Mouse (Mus musculus) kidney, embryonic 16.5 days (tissue): ENCODE measurements around the gene Hspb6. TPM values are rescaled to one million over a fixed set of nuclear protein-coding genes. Genes with fewer than 3 reads are reported as not detected.

Experiments used
- ATAC-seq: fragments of 200-750 bp; cut with Nextera tagmentation; 2 replicates; pipeline ENCODE4 v1.8.0; 2017; ENCODE audit warnings: moderate TSS enrichment; ENCODE audit not compliant: low FRiP score, low TSS enrichment
- H3K27ac ChIP-seq: fragments of 300-500 bp; sonication (generic); 2 replicates; pipeline ENCODE4 v1.5.1; 2014; ENCODE audit warnings: low read length
- H3K27me3 ChIP-seq: fragments of 300-500 bp; sonication (generic); 2 replicates; pipeline ENCODE4 v1.6.1; 2014; ENCODE audit warnings: low read length, control low read depth, mixed read lengths; ENCODE audit not compliant: insufficient read depth
- H3K36me3 ChIP-seq: fragments of 300-500 bp; sonication (generic); 2 replicates; pipeline ENCODE4 v1.6.1; 2014; ENCODE audit warnings: low read length, control low read depth, mixed read lengths; ENCODE audit not compliant: insufficient read depth
- H3K4me1 ChIP-seq: fragments of 300-500 bp; sonication (generic); 2 replicates; pipeline ENCODE4 v1.6.1; 2014; ENCODE audit warnings: low read length, control low read depth, mixed read lengths; ENCODE audit not compliant: insufficient read depth
- H3K4me2 ChIP-seq: fragments of 300-500 bp; sonication (generic); replicated peaks from 2 replicates; pipeline ENCODE4 v1.6.1; 2014; ENCODE audit warnings: low read depth, low read length
- H3K4me3 ChIP-seq: fragments of 300-500 bp; sonication (generic); 2 replicates; pipeline ENCODE4 v1.5.1; 2014; ENCODE audit warnings: mild to moderate bottlenecking, low read length
- H3K9ac ChIP-seq: fragments of 300-500 bp; sonication (generic); replicated peaks from 2 replicates; pipeline ENCODE4 v1.6.1; 2014; ENCODE audit warnings: low read length
- H3K9me3 ChIP-seq: fragments of 300-500 bp; sonication (generic); 2 replicates; pipeline ENCODE4 v1.6.1; 2016; ENCODE audit warnings: low read length, control low read depth
- WGBS: fragments of 180-500 bp; shearing (Covaris S2); extraction: QIAGEN DNeasy Blood & Tissue Kit; methylation state at CpG from one replicate; pipeline ENCODE4 v1.1.7; 2014; 5-methylcytosine and 5-hydroxymethylcytosine counted together
- polyA plus RNA-seq: library from polyadenylated mRNA; unstranded; fragments of >200 nt; fragmentation: Nextera tagmentation; extraction: Ambion mirVana; gene quantifications from 2 replicates; pipeline ENCODE4 v1.2.1, GENCODE M21; 2015

Gene Hspb6
- polyA plus RNA-seq, 1 experiment from 2014 or later, result 20.6 TPM

DNA sequence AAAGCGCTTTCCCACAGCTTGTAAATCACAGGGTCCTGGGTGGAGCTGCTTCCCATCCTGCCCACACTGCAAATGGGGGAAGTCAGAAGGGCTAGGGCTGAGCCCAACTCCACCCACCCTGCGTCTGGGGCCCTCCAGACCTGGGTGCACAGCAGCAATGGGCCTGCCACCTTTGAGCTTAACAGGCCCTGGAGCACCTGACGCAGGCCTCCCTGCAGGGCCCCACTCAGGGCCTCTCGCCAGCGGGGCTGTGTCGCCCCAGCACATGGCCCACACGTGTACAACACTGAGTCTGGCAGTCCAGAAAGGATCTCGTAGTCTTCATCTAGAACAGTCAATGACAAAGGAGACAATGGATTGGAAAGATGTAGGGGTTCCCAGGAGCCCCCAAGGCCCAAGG is 28.0 kb downstream of the Hspb6 start:
- no peak overlapping the region for H3K27ac ChIP-seq
- 89% methylated on average over 8 of the region's 8 CpGs for WGBS
- peaks cover 97% of the 10 kb centered on the region for H3K36me3 ChIP-seq

GRCm38 (mm10) chr7:30581547-30581946 is 29.6 kb downstream of the Hspb6 start:
- H3K27me3 ChIP-seq, result no peaks in the 10 kb centered on the region
- no peak overlapping the region for H3K4me2 ChIP-seq
- peak; percentile 41; the same call in 1 of the 2 replicates for ATAC-seq
- H3K4me1 ChIP-seq, result peaks cover 3% of the 10 kb centered on the region; the same call in 1 of the 2 replicates
- 92% methylated on average over 16 of the region's 16 CpGs for WGBS
- H3K27ac ChIP-seq, result no peak overlapping the region
- no peaks in the 10 kb centered on the region for H3K9me3 ChIP-seq
- no peak overlapping the region for H3K4me3 ChIP-seq
- H3K9ac ChIP-seq, result no peak overlapping the region
- H3K36me3 ChIP-seq, result peaks cover 96% of the 10 kb centered on the region

More for the DNA sequence above, 28.0 kb downstream of the Hspb6 start:
- no peak for ATAC-seq
- Histone ChIP-seq H3K4me3 (no peak overlapping the region), H3K9ac (no peak overlapping the region), H3K9me3 (no peaks in the 10 kb centered on the region), H3K4me2 (no peak overlapping the region), H3K27me3 (no peaks in the 10 kb centered on the region), H3K4me1 (no peaks in the 10 kb centered on the region)

GRCm38 (mm10) chr7:30584339-30584738 is 32.4 kb downstream of the Hspb6 start:
- Histone ChIP-seq H3K36me3 (peaks cover 69% of the 10 kb centered on the region), H3K4me3 (no peak overlapping the region), H3K9me3 (no peaks in the 10 kb centered on the region), H3K4me1 (peaks cover 14% of the 10 kb centered on the region), H3K27ac (no peak overlapping the region), H3K27me3 (no peaks in the 10 kb centered on the region), H3K4me2 (no peak overlapping the region), H3K9ac (no peak overlapping the region)
- 86% methylated on average over 10 of the region's 10 CpGs for WGBS
- ATAC-seq, result no peak

GRCm38 (mm10) chr7:30585170-30585569 is 33.2 kb downstream of the Hspb6 start:
- H3K27ac ChIP-seq, result no peak overlapping the region
- WGBS, result 96% methylated on average over 7 of the region's 7 CpGs
- H3K4me1 ChIP-seq, result peaks cover 21% of the 10 kb centered on the region
- no peaks in the 10 kb centered on the region for H3K9me3 ChIP-seq
- peaks cover 61% of the 10 kb centered on the region for H3K36me3 ChIP-seq
- H3K4me2 ChIP-seq, result no peak overlapping the region
- ATAC-seq, result no peak
- H3K27me3 ChIP-seq, result no peaks in the 10 kb centered on the region
- no peak overlapping the region for H3K9ac ChIP-seq
- no peak overlapping the region for H3K4me3 ChIP-seq

DNA sequence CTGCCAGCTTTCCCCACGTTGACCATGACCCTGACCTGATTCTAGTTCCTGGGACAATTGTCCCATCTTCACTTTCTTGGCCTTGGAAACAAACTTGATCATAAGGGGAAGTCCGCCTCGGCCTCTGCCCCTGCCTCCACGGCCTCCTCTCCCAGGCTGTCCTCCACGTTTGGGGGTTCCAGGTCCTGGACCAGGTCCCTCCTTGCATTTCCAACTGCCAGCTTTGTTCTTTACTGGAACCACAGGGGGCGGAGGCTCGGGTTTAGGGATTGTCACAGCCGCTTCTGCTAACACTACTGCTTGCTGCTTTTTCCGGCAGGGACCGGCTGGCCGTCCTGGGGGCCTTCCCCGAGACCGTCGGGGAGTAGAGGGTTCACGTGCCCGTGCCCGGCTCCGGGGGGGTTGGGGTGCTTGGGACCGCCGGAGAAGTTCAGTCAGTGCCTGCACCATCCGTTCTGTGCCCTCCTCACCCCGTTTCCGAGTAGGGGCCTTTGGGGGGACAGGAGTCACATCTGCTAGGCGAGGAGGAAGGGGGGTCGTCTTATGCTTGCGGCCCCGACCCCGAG is 34.6 kb downstream of the Hspb6 start:
- Histone ChIP-seq H3K4me2 (peak overlapping the region; percentile 90; the same call in 1 of the 2 replicates), H3K4me1 (peaks cover 23% of the 10 kb centered on the region), H3K36me3 (peaks cover 50% of the 10 kb centered on the region), H3K4me3 (no peak overlapping the region), H3K27me3 (no peaks in the 10 kb centered on the region), H3K27ac (no peak overlapping the region), H3K9ac (peak overlapping the region; percentile 99), H3K9me3 (no peaks in the 10 kb centered on the region)
- WGBS, result 86% methylated on average over 28 of the region's 28 CpGs
- no peak for ATAC-seq

DNA sequence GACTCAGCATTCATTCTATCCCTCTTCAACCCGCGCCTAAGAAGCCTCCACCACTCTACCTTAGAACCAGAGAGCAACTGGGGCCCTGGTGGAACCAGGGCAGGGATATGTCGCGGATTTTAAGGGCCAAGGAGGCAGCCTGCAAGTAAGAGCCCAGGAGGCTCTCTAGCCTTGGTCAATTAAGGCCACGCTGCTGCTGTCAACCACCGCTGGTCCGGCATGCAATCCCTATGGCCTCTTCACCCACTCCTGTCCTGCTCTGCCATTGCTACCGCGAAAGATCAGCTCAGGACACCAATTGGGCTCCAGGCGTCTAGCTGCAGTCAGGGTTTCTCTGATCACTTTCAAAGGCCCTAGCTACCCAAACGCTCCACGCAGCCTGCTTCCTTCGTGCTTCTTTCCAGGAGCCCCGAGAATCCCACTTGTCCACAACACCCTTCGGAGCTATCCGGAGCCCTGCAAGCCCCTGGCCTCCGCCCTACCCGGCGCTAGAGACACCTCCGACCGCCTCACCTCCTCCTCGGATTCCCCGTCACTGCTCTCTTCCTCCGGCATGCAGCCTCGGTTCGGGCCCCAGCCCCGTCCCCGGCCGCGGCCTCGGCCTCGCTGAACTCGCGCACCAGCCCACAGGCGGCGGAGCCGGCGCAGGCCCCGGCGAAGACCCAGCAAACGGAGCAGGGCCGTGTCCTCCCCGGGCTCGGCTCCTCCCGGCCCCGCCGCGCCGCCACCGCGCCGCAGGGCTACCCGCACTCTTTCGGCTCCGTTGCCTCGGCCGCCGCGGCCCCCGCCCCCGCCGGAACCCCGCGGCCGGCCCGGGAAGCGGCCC is 36.1 kb downstream of the Hspb6 start:
- Histone ChIP-seq H3K4me2 (peak overlapping the region; percentile 90), H3K27ac (peak overlapping the region; percentile 92), H3K36me3 (peaks cover 34% of the 10 kb centered on the region), H3K9me3 (no peaks in the 10 kb centered on the region), H3K9ac (peak overlapping the region; percentile 99), H3K4me3 (peak overlapping the region; percentile 99), H3K27me3 (no peaks in the 10 kb centered on the region), H3K4me1 (peaks cover 23% of the 10 kb centered on the region)
- ATAC-seq, result peak; percentile 18; the same call in 1 of the 2 replicates
- WGBS, result under 1% methylated on average over 43 of the region's 67 CpGs

GRCm38 (mm10) chr7:30588676-30589434 is 36.9 kb downstream of the Hspb6 start, which contains the start of gene Kmt2b:
Kmt2b (minus strand) TSS chr7:30588726.
- H3K4me1 ChIP-seq, result peaks cover 23% of the 10 kb centered on the region
- WGBS, result 1% methylated on average over 50 of the region's 68 CpGs
- peak; percentile 96 for ATAC-seq

GRCm38 (mm10) chr7:30589435-30590301 is 37.7 kb downstream of the Hspb6 start:
- Histone ChIP-seq H3K9ac (peak overlapping the region; percentile 99), H3K27ac (peak overlapping the region; percentile 92), H3K4me2 (peak overlapping the region; percentile 90), H3K27me3 (no peaks in the 10 kb centered on the region), H3K4me3 (peak overlapping the region; percentile 99), H3K4me1 (peaks cover 23% of the 10 kb centered on the region), H3K36me3 (peaks cover 18% of the 10 kb centered on the region), H3K9me3 (no peaks in the 10 kb centered on the region)
- peak; percentile 78 for ATAC-seq
- 22% methylated on average over 40 of the region's 40 CpGs for WGBS

More at GRCm38 (mm10) chr7:30588676-30589434, 36.9 kb downstream of the Hspb6 start, which contains the start of gene Kmt2b:
- H3K9me3 ChIP-seq, result no peaks in the 10 kb centered on the region
- H3K4me3 ChIP-seq, result peak within 1 kb of the TSS; percentile 99
- H3K9ac ChIP-seq, result peak within 1 kb of the TSS; percentile 99
- H3K27me3 ChIP-seq, result no peaks in the 10 kb centered on the region
- peak within 1 kb of the TSS; percentile 90 for H3K4me2 ChIP-seq
- H3K27ac ChIP-seq, result peak within 1 kb of the TSS; percentile 92
- peaks cover 26% of the 10 kb centered on the region for H3K36me3 ChIP-seq
